Mouse (Mus musculus) hindbrain, embryonic 16.5 days (tissue): ENCODE data around the gene 4833423E24Rik. TPM values are rescaled to one million over a fixed set of nuclear protein-coding genes. Genes with fewer than 3 reads are reported as not detected.

Experiments used
- ATAC-seq: fragments of 200-750 bp; cut with Nextera tagmentation; 2 replicates; pipeline ENCODE4 v1.8.0; 2017; ENCODE audit warnings: moderate TSS enrichment, moderate library complexity
- H3K27ac ChIP-seq: fragments of 300-500 bp; sonication (generic); 2 replicates; pipeline ENCODE4 v1.5.1; 2014; ENCODE audit warnings: low read depth, mild to moderate bottlenecking, control low read depth, low read length, moderate library complexity
- H3K27me3 ChIP-seq: fragments of 300-500 bp; sonication (generic); replicated peaks from 2 replicates; pipeline ENCODE4 v1.6.1; 2014; ENCODE audit warnings: low read length; ENCODE audit not compliant: control insufficient read depth, insufficient read depth
- H3K36me3 ChIP-seq: fragments of 300-500 bp; sonication (generic); 2 replicates; pipeline ENCODE4 v1.6.1; 2014; ENCODE audit warnings: mild to moderate bottlenecking, low read length, moderate library complexity, mixed read lengths; ENCODE audit not compliant: control insufficient read depth, insufficient read depth
- H3K4me1 ChIP-seq: fragments of 300-500 bp; sonication (generic); 2 replicates; pipeline ENCODE4 v1.6.1; 2014; ENCODE audit warnings: low read depth, low read length; ENCODE audit not compliant: control insufficient read depth, insufficient read depth
- H3K4me2 ChIP-seq: fragments of 300-500 bp; sonication (generic); 2 replicates; pipeline ENCODE4 v1.6.1; 2014; ENCODE audit warnings: mild to moderate bottlenecking, low read length, control low read depth, moderate library complexity
- H3K4me3 ChIP-seq: fragments of 300-500 bp; sonication (generic); 2 replicates; pipeline ENCODE4 v1.5.1; 2014; ENCODE audit warnings: mild to moderate bottlenecking, low read length, control low read depth, moderate library complexity
- H3K9ac ChIP-seq: fragments of 300-500 bp; sonication (generic); 2 replicates; pipeline ENCODE4 v1.6.1; 2014; ENCODE audit warnings: low read depth, mild to moderate bottlenecking, control low read depth, low read length, moderate library complexity
- H3K9me3 ChIP-seq: fragments of 300-500 bp; sonication (generic); 2 replicates; pipeline ENCODE4 v1.6.1; 2014; ENCODE audit warnings: mild to moderate bottlenecking, low read length, moderate library complexity; ENCODE audit not compliant: control insufficient read depth
- WGBS: fragments of 180-500 bp; shearing (Covaris S2); extraction: QIAGEN DNeasy Blood & Tissue Kit; methylation state at CpG from one replicate; pipeline ENCODE4 v1.1.7; 2014; 5-methylcytosine and 5-hydroxymethylcytosine counted together
- polyA plus RNA-seq: library from polyadenylated mRNA; unstranded; fragments of >200 nt; fragmentation: Nextera tagmentation; extraction: Ambion mirVana; gene quantifications from 2 replicates; pipeline ENCODE4 v1.2.1, GENCODE M21; 2015

The 4833423E24Rik gene
- polyA plus RNA-seq, 1 experiment from 2014 or later, result 0.28 TPM

DNA sequence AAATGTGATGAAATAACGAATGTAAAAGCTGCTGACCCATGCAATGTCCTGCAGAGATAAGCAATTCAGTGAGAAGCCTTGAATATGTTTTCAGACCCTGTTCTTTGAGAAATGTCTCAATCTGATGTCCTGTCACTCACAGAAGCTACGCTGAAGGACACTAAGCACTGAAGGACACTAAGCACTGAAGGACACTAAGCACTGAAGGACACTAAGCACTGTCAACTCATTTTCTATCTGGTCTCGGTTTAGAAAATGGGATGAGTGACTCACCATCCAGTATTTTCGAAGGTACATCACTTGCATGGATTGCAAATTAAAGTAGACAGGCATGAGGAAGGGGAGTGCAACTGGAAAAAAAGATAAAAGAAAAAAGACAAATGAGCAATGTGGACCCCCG, 28.4 kb downstream of the 4833423E24Rik start:
- H3K4me1 ChIP-seq, result no peaks in the 10 kb centered on the region
- no peak overlapping the region for H3K27ac ChIP-seq
- no peaks in the 10 kb centered on the region for H3K27me3 ChIP-seq
- no peak overlapping the region for H3K9ac ChIP-seq
- no peak for ATAC-seq
- 79% methylated on average over 5 of the region's 5 CpGs for WGBS
- no peak overlapping the region for H3K4me2 ChIP-seq
- no peaks in the 10 kb centered on the region for H3K36me3 ChIP-seq
- no peaks in the 10 kb centered on the region for H3K9me3 ChIP-seq
- H3K4me3 ChIP-seq, result no peak overlapping the region

- no peak for ATAC-seq
- 86% methylated on average over 3 of the region's 3 CpGs for WGBS
- Histone ChIP-seq H3K4me3 (no peak overlapping the region), H3K9ac (no peak overlapping the region), H3K27me3 (no peaks in the 10 kb centered on the region), H3K9me3 (no peaks in the 10 kb centered on the region), H3K4me1 (no peaks in the 10 kb centered on the region), H3K4me2 (no peak overlapping the region), H3K36me3 (no peaks in the 10 kb centered on the region), H3K27ac (no peak overlapping the region)
Observed at GRCm38 (mm10) chr2:85466801-85467325, 52.0 kb downstream of the 4833423E24Rik start.

DNA sequence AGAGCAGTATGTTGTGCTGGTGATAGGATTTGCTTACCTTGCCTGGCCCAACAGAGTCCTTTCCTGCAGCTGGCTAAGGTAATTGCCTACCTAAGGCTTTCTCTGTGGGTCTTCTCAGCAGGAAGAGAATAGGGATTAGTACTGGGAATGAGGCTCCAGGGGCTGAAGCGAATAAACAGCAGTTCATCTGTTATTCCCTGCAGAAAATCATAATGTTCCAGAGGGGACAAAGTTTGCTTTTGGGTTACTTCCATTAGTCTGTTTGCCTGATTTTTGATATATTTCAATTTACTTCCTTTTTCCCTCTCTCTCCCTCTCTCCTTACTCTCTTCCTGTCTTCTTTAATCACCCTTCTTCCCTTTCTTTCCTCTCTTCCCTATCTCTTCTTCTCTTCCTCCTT, 75.3 kb downstream of the 4833423E24Rik start, which contains the start of gene Olfr995:
Olfr995 (minus strand) TSS at position 101 of the 400 bp plus-strand sequence.
- no peaks in the 10 kb centered on the region for H3K27me3 ChIP-seq
- WGBS, result 17% methylated on average over 1 of the region's 1 CpGs
- ATAC-seq, result no peak

DNA sequence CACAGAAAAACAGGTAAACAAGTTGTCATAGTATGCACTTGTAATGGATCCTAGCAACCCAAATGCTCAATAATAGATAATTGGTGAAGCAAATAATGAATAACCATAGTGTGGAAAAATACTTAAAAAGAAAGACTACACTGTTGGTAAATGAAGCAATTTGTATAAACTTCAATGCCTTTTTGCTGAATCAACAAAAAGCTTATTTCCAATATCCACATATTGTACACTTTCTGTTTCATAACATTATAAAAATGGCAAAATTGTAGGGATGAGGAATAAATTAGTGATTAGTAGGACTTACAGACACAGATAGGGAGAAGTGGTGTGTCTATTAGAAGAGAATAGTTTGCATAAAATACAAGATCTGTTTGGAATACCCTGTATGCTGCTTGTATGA, 76.3 kb downstream of the 4833423E24Rik start:
- Histone ChIP-seq H3K27me3 (no peaks in the 10 kb centered on the region), H3K27ac (no peak overlapping the region), H3K4me3 (no peak overlapping the region), H3K4me2 (no peak overlapping the region), H3K9ac (no peak overlapping the region), H3K36me3 (no peaks in the 10 kb centered on the region), H3K9me3 (no peaks in the 10 kb centered on the region), H3K4me1 (no peaks in the 10 kb centered on the region)
- ATAC-seq, result no peak

More for the DNA sequence above, 75.3 kb downstream of the 4833423E24Rik start, which contains the start of gene Olfr995:
- H3K36me3 ChIP-seq, result no peaks in the 10 kb centered on the region
- no peak within 1 kb of the TSS for H3K4me2 ChIP-seq
- no peak within 1 kb of the TSS for H3K4me3 ChIP-seq
- no peaks in the 10 kb centered on the region for H3K9me3 ChIP-seq
- no peak within 1 kb of the TSS for H3K27ac ChIP-seq
- H3K9ac ChIP-seq, result no peak within 1 kb of the TSS
- H3K4me1 ChIP-seq, result no peaks in the 10 kb centered on the region

GRCm38 (mm10) chr2:85436351-85436750, 82.5 kb downstream of the 4833423E24Rik start, which contains the start of gene Olfr994:
Olfr994 (minus strand) TSS chr2:85436451.
- ATAC-seq, result no peak
- 92% methylated on average over 3 of the region's 3 CpGs for WGBS

More at GRCm38 (mm10) chr2:85436351-85436750, 82.5 kb downstream of the 4833423E24Rik start, which contains the start of gene Olfr994:
- Histone ChIP-seq H3K4me2 (no peak within 1 kb of the TSS), H3K27ac (no peak within 1 kb of the TSS), H3K4me3 (no peak within 1 kb of the TSS), H3K27me3 (no peaks in the 10 kb centered on the region), H3K9me3 (no peaks in the 10 kb centered on the region), H3K9ac (no peak within 1 kb of the TSS), H3K36me3 (no peaks in the 10 kb centered on the region), H3K4me1 (no peaks in the 10 kb centered on the region)

Other genes with a start within 250 kb of the 4833423E24Rik start
- not detected in 2 replicates for gene Olfr987, start 179.7 kb downstream of the 4833423E24Rik start, polyA plus RNA-seq
- not detected in 2 replicates for gene Olfr988, start 155.8 kb downstream of the 4833423E24Rik start, polyA plus RNA-seq
- not detected in 2 replicates for gene Olfr992, start 109.6 kb downstream of the 4833423E24Rik start, polyA plus RNA-seq
- not detected in 2 replicates for gene Olfr993, start 104.1 kb downstream of the 4833423E24Rik start, polyA plus RNA-seq
- not detected in 2 replicates for gene Olfr994, start 82.6 kb downstream of the 4833423E24Rik start, polyA plus RNA-seq
- gene Olfr995, start 75.4 kb downstream of the 4833423E24Rik start, polyA plus RNA-seq, result not detected in 2 replicates
- not detected in 2 replicates for gene Olfr996, start 60.2 kb upstream of the 4833423E24Rik start, polyA plus RNA-seq
- not detected in 2 replicates for gene Olfr998, start 69.9 kb upstream of the 4833423E24Rik start, polyA plus RNA-seq
- gene Olfr1000, start 92.9 kb upstream of the 4833423E24Rik start, polyA plus RNA-seq, result not detected in 2 replicates
- not detected in 2 replicates for gene Olfr1002, start 131.7 kb upstream of the 4833423E24Rik start, polyA plus RNA-seq
- not detected in 2 replicates for gene Olfr154, start 145.4 kb upstream of the 4833423E24Rik start, polyA plus RNA-seq
- not detected in 2 replicates for gene Olfr1006, start 159.7 kb upstream of the 4833423E24Rik start, polyA plus RNA-seq
- not detected in 2 replicates for gene Olfr1008, start 170.4 kb upstream of the 4833423E24Rik start, polyA plus RNA-seq
- gene Olfr1009, start 196.4 kb upstream of the 4833423E24Rik start, polyA plus RNA-seq, result not detected in 2 replicates
- not detected in 2 replicates for gene Olfr1012, start 243.7 kb upstream of the 4833423E24Rik start, polyA plus RNA-seq
- not detected in 2 replicates for gene Olfr1013, start 248.1 kb upstream of the 4833423E24Rik start, polyA plus RNA-seq